Mouse (Mus musculus) heart, adult 9 months (tissue): Measurements from ENCODE around the gene Nmnat2.

Experiments used
- DNase-seq, 2 experiments: peaks; one replicate each; pipeline ENCODE4 v3.0.0; 2022; ENCODE audit warnings: low spot score in 2 of 2

The Nmnat2 gene

GRCm38 (mm10) chr1:153093581-153093980 lies 138.8 kb downstream of the Nmnat2 start:
- DNase-seq = no peak

- no peak for DNase-seq
These were observed 139.7 kb downstream of the Nmnat2 start for GRCm38 (mm10) chr1:153094226-153095076.

- DNase-seq = no peak
These were observed 140.5 kb downstream of the Nmnat2 start for GRCm38 (mm10) chr1:153095328-153095727.

- DNase-seq = no peak
These were observed 141.3 kb downstream of the Nmnat2 start for GRCm38 (mm10) chr1:153095826-153096727.

- no peak for DNase-seq
These were observed 142.4 kb downstream of the Nmnat2 start for GRCm38 (mm10) chr1:153097017-153097675.

- no peak for DNase-seq
These were observed 143.8 kb downstream of the Nmnat2 start for GRCm38 (mm10) chr1:153098586-153098985.

- peak; percentile 36 to 43 for DNase-seq
These were observed 146.1 kb downstream of the Nmnat2 start for GRCm38 (mm10) chr1:153100912-153101311.

GRCm38 (mm10) chr1:153101327-153101880 lies 146.6 kb downstream of the Nmnat2 start:
- peak; percentile 36 to 52 for DNase-seq

- peak in 1 of 2 experiments; percentile 69 for DNase-seq
These were observed 147.7 kb downstream of the Nmnat2 start for GRCm38 (mm10) chr1:153102296-153103185.

GRCm38 (mm10) chr1:153103186-153103554 lies 148.4 kb downstream of the Nmnat2 start:
- DNase-seq = no peak

- DNase-seq = no peak
These were observed 150.0 kb downstream of the Nmnat2 start for GRCm38 (mm10) chr1:153104804-153105203.

- no peak for DNase-seq
These were observed 153.1 kb downstream of the Nmnat2 start for GRCm38 (mm10) chr1:153107866-153108265.

- DNase-seq = no peak
These were observed 154.6 kb downstream of the Nmnat2 start for GRCm38 (mm10) chr1:153109346-153109745.

GRCm38 (mm10) chr1:153109836-153110235 lies 155.0 kb downstream of the Nmnat2 start:
- no peak for DNase-seq

GRCm38 (mm10) chr1:153111596-153111995 lies 156.8 kb downstream of the Nmnat2 start:
- no peak for DNase-seq

GRCm38 (mm10) chr1:153115315-153115714 lies 160.5 kb downstream of the Nmnat2 start:
- DNase-seq = no peak

- no peak for DNase-seq
These were observed 165.8 kb downstream of the Nmnat2 start for GRCm38 (mm10) chr1:153120544-153120943.

- DNase-seq = peak in 1 of 2 experiments; percentile 39
These were observed 166.5 kb downstream of the Nmnat2 start for GRCm38 (mm10) chr1:153121320-153121719.

- peak; percentile 54 to 56 for DNase-seq
These were observed 168.0 kb downstream of the Nmnat2 start for GRCm38 (mm10) chr1:153122764-153123163.

- peak in 1 of 2 experiments; percentile 46 for DNase-seq
These were observed 169.7 kb downstream of the Nmnat2 start for GRCm38 (mm10) chr1:153124502-153124901.
